Mouse (Mus musculus) cerebellum, adult 11-12 months (tissue): ENCODE measurements at regions not wholly inside any gene's neighbourhood (a gene's known extent, or its start where the extent isn't known, plus 50 kb on each side); places are given as distances from the start of the nearest gene placed in this dataset.
A peak's percentile ranks its signal among the peaks of the same experiment; 100 is the strongest.

Experiments
- DNase-seq: peaks from one replicate; pipeline ENCODE4 v3.0.0; 2022

- no peak for DNase-seq
These were observed 54.4 kb upstream of the Ly86 start for GRCm38 (mm10) chr13:37290636-37291035.

- DNase-seq, result no peak
These were observed 56.0 kb upstream of the Ly86 start for GRCm38 (mm10) chr13:37288993-37289392.

- no peak for DNase-seq
These were observed 62.5 kb upstream of the Ly86 start for GRCm38 (mm10) chr13:37282515-37282914.

- no peak for DNase-seq
These were observed 65.8 kb upstream of the Ly86 start for GRCm38 (mm10) chr13:37279078-37279789.

- DNase-seq, result no peak
These were observed 95.2 kb upstream of the Ly86 start for GRCm38 (mm10) chr13:37249581-37250461.

- DNase-seq, result no peak
These were observed 96.3 kb upstream of the Ly86 start for GRCm38 (mm10) chr13:37248741-37249140.

GRCm38 (mm10) chr13:37240048-37240447, 105.0 kb upstream of the Ly86 start:
- DNase-seq, result peak; percentile 2

GRCm38 (mm10) chr13:37237285-37237684, 107.7 kb upstream of the Ly86 start:
- no peak for DNase-seq

GRCm38 (mm10) chr13:37225834-37226233, 119.2 kb upstream of the Ly86 start:
- DNase-seq, result no peak

- DNase-seq, result no peak
These were observed 124.6 kb upstream of the Ly86 start for GRCm38 (mm10) chr13:37220436-37220835.

- DNase-seq, result no peak
These were observed 126.4 kb upstream of the Ly86 start for GRCm38 (mm10) chr13:37218596-37218995.

GRCm38 (mm10) chr13:37214590-37215282, 130.3 kb upstream of the Ly86 start:
- DNase-seq, result no peak

- DNase-seq, result no peak
These were observed 147.1 kb upstream of the F13a1 start for GRCm38 (mm10) chr13:37197136-37197535.

GRCm38 (mm10) chr13:37195857-37196256, 145.8 kb upstream of the F13a1 start:
- no peak for DNase-seq

GRCm38 (mm10) chr13:37181169-37181787, 131.2 kb upstream of the F13a1 start:
- no peak for DNase-seq

- no peak for DNase-seq
These were observed 126.5 kb upstream of the F13a1 start for GRCm38 (mm10) chr13:37176526-37176925.

GRCm38 (mm10) chr13:37175997-37176396, 126.0 kb upstream of the F13a1 start:
- DNase-seq, result no peak

- DNase-seq, result no peak
These were observed 108.9 kb upstream of the F13a1 start for GRCm38 (mm10) chr13:37158831-37159522.

- no peak for DNase-seq
These were observed 107.8 kb upstream of the F13a1 start for GRCm38 (mm10) chr13:37157808-37158207.

- DNase-seq, result no peak
These were observed 101.9 kb upstream of the F13a1 start for GRCm38 (mm10) chr13:37151835-37152516.

GRCm38 (mm10) chr13:37149961-37150360, 99.9 kb upstream of the F13a1 start:
- DNase-seq, result no peak
